Mouse (Mus musculus) liver, embryonic 14.5 days (tissue): ENCODE measurements around the gene Diaph3. TPM values are rescaled to one million over a fixed set of nuclear protein-coding genes. Genes with fewer than 3 reads are reported as not detected.

ENCODE experiments used
- ATAC-seq: fragments of 200-750 bp; cut with Nextera tagmentation; 2 replicates; pipeline ENCODE4 v1.8.0; 2017; ENCODE audit warnings: moderate number of reproducible peaks, mild to moderate bottlenecking, moderate library complexity; ENCODE audit not compliant: insufficient read depth
- DNase-seq, 3 experiments: peaks; one replicate each; pipeline ENCODE4 v3.0.0-alpha.2; 2012 to 2013; ENCODE audit warnings: low read depth in 3 of 3, low spot score in 3 of 3
- H3K27ac ChIP-seq: fragments of 300-500 bp; sonication (generic); 2 replicates; pipeline ENCODE4 v1.5.1; 2014; ENCODE audit warnings: moderate library complexity, mild to moderate bottlenecking, control low read depth, inconsistent platforms
- H3K27me3 ChIP-seq: fragments of 300-500 bp; sonication (generic); 2 replicates; pipeline ENCODE4 v1.6.1; 2014; ENCODE audit warnings: mild to moderate bottlenecking, low read length, moderate library complexity; ENCODE audit not compliant: control insufficient read depth, insufficient read depth
- H3K36me3 ChIP-seq: fragments of 300-500 bp; sonication (generic); replicated peaks from 2 replicates; pipeline ENCODE4 v1.6.1; 2014; ENCODE audit warnings: low read depth; ENCODE audit not compliant: control insufficient read depth, insufficient read depth
- H3K4me1 ChIP-seq, 2 experiments: fragments of 200-500 bp in 1 of 2; fragments of 300-500 bp in 1 of 2; sonication (generic) in 1 of 2; replicated peaks; 2 replicates each; pipeline ENCODE4 v1.6.1; 2012 to 2014; ENCODE audit warnings: antibody characterized with exemption in 1 of 2, inconsistent platforms in 1 of 2, low read length in 1 of 2; ENCODE audit not compliant: control insufficient read depth in 2 of 2, insufficient read depth in 2 of 2
- H3K4me2 ChIP-seq: fragments of 300-500 bp; sonication (generic); 2 replicates; pipeline ENCODE4 v1.6.1; 2014; ENCODE audit warnings: low read depth, mild to moderate bottlenecking, control low read depth, moderate library complexity
- H3K4me3 ChIP-seq, 2 experiments: fragments of 200-500 bp in 1 of 2; fragments of 300-500 bp in 1 of 2; sonication (generic) in 1 of 2; 2 replicates each; pipeline ENCODE4 v1.5.1; 2012 to 2014; ENCODE audit warnings: low read depth in 2 of 2, low read length in 2 of 2, mild to moderate bottlenecking in 2 of 2, control low read depth in 1 of 2, inconsistent platforms in 1 of 2, moderate library complexity in 1 of 2; ENCODE audit not compliant: insufficient read depth in 1 of 2
- H3K9ac ChIP-seq: fragments of 300-500 bp; sonication (generic); replicated peaks from 2 replicates; pipeline ENCODE4 v1.6.1; 2014; ENCODE audit warnings: mild to moderate bottlenecking, control low read depth, moderate library complexity
- H3K9me3 ChIP-seq: fragments of 300-500 bp; sonication (generic); 2 replicates; pipeline ENCODE4 v1.6.1; 2016; ENCODE audit warnings: low read length, mixed read lengths; ENCODE audit not compliant: control insufficient read depth
- CTCF ChIP-seq: IDR thresholded peaks from 2 replicates; pipeline ENCODE4 v1.5.1; 2016; ENCODE audit warnings: antibody characterized with exemption, low read depth, control low read depth
- EP300 ChIP-seq: IDR thresholded peaks from 2 replicates; pipeline ENCODE4 v1.6.1; 2016; ENCODE audit warnings: antibody characterized with exemption, low read depth
- WGBS: fragments of 180-500 bp; shearing (Covaris S2); extraction: QIAGEN DNeasy Blood & Tissue Kit; methylation state at CpG from one replicate; pipeline ENCODE4 v1.1.7; 2014; ENCODE audit not compliant: insufficient replicate concordance; 5-methylcytosine and 5-hydroxymethylcytosine counted together
- polyA plus RNA-seq, 2 experiments: library from polyadenylated mRNA; depleted of rRNA in 1 of 2; stranded (reverse) in 1 of 2; unstranded in 1 of 2; fragments of >200 nt; fragmentation: Nextera tagmentation in 1 of 2; extraction: Ambion mirVana in 1 of 2; gene quantifications; 2 replicates each; pipeline versions ENCODE4 v1.2.1 to v1.2.3; 2012 to 2014

The Diaph3 gene
- polyA plus RNA-seq, 2 experiments, result 8.9 to 15.2 TPM

DNA sequence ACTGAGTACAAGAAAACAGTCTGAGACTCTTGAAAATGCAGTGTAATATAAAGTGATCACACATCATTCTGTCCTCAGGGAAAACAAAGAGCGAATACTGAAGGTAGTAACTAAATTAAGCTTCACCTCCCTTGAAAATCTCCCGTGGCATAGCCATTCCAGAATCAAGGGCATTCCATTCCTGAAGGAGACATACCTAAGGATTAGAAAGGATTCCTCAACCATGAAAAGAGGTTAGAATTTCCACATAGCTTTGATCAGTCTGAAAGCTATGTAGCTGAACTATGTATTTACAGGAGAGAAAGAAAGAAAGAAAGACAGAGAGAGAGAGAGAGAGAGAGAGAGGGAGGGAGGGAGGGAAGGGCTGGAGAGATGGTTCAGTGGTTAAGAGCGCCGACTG lies 210.3 kb downstream of the Diaph3 start:
- TF ChIP-seq EP300, result no peak
- TF ChIP-seq CTCF, result no peak
- 87% methylated on average over 4 of the region's 4 CpGs for WGBS
- ATAC-seq, result no peak
- Histone ChIP-seq H3K9me3 (no peaks in the 10 kb centered on the region), H3K36me3 (no peaks in the 10 kb centered on the region), H3K4me1 (no peaks in the 10 kb centered on the region), H3K4me3 (no peak overlapping the region), H3K27ac (no peak overlapping the region), H3K4me2 (no peak overlapping the region), H3K9ac (no peak overlapping the region), H3K27me3 (no peaks in the 10 kb centered on the region)
- no peak for DNase-seq

DNA sequence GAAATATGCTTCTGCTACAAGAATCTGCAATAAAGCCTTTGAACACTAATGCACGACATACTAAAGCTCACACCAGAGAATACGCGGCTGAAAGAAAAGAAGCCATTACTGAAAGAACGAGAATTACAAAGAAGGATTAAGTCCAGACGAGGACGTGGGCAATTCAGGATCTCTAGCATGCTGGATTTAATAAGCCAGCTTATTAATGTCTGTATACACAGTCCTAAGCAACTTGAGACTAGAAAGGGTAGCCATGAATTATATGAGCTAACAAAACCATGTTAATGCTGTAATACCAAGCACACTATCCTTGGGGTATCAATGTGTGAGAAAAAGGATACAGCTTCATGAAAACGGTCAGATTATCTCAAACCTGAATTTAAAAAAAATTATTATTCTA lies 214.2 kb downstream of the Diaph3 start:
- no peak for DNase-seq
- TF ChIP-seq EP300, result no peak
- TF ChIP-seq CTCF, result no peak
- 86% methylated on average over 7 of the region's 7 CpGs for WGBS
- no peaks in the 10 kb centered on the region for H3K36me3 ChIP-seq
- no peak overlapping the region for H3K9ac ChIP-seq
- ATAC-seq, result no peak
- no peak overlapping the region for H3K4me2 ChIP-seq
- no peak overlapping the region for H3K4me3 ChIP-seq
- H3K4me1 ChIP-seq, result no peaks in the 10 kb centered on the region
- H3K9me3 ChIP-seq, result no peaks in the 10 kb centered on the region
- H3K27ac ChIP-seq, result no peak overlapping the region
- H3K27me3 ChIP-seq, result no peaks in the 10 kb centered on the region

DNA sequence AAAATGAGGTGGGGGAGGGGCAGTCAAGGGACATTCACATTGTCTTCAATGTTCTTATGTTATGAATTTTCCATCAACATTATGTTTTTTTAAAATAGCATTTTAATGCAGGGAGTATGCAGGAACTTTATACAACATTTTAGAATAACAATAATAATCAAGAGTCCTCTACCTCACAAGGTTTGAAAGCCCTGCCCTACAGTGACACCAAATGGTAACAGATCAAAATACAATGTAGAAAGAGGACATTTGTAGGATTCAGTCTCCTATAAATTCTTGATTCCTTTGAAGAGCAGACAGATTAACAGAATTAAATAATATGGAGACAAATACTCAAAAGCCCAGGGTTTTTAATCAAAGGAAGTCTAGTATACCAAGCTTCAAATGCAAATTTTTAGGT lies 242.1 kb downstream of the Diaph3 start:
- Histone ChIP-seq H3K4me1 (no peaks in the 10 kb centered on the region), H3K36me3 (no peaks in the 10 kb centered on the region), H3K9ac (no peak overlapping the region), H3K4me3 (no peak overlapping the region), H3K27ac (no peak overlapping the region), H3K9me3 (no peaks in the 10 kb centered on the region), H3K27me3 (no peaks in the 10 kb centered on the region), H3K4me2 (no peak overlapping the region)
- TF ChIP-seq CTCF, result no peak
- no peak for TF ChIP-seq EP300
- ATAC-seq (no peak), DNase-seq (no peak)

DNA sequence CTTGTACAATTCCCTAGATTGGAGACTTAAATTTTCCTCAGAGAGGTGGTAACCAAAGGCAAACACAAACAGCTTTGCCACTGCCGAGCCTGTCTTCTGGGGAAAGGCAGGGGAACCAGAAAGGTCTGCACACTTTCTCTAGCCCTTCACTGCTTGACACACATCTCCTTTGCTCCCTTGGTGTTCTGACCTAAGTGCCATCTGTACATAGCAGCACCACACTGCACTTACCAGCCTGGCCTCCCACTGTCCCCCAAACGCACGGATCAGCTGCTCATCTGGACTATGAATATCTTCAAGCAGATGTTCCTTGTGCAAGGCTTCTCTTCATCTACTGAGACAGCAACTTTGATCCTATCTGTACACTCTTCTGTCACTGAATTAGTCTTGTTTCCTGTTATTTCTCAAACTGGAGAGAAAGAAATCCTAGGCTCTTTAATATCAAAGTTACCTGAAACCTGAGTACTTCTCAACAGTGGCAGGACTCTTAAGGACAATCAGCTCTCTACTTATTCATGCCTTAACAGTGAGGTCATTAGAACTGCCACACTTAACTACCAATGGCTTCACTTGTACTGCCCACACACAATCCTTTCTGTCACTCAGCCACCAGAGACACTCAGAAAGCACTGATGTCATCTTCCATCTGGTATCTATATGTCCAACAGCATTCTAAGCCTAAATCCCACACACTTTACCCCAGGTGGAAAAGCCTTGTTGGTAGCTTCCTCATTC lies 251.8 kb downstream of the Diaph3 start:
- 59% methylated on average over 3 of the region's 3 CpGs for WGBS
- H3K9ac ChIP-seq, result no peak overlapping the region
- no peak overlapping the region for H3K27ac ChIP-seq
- DNase-seq (no peak), ATAC-seq (no peak)
- H3K9me3 ChIP-seq, result no peaks in the 10 kb centered on the region
- no peaks in the 10 kb centered on the region for H3K36me3 ChIP-seq
- no peaks in the 10 kb centered on the region for H3K4me1 ChIP-seq
- H3K4me2 ChIP-seq, result no peak overlapping the region
- no peaks in the 10 kb centered on the region for H3K27me3 ChIP-seq
- no peak overlapping the region for H3K4me3 ChIP-seq
- TF ChIP-seq CTCF, result no peak
- TF ChIP-seq EP300, result no peak

DNA sequence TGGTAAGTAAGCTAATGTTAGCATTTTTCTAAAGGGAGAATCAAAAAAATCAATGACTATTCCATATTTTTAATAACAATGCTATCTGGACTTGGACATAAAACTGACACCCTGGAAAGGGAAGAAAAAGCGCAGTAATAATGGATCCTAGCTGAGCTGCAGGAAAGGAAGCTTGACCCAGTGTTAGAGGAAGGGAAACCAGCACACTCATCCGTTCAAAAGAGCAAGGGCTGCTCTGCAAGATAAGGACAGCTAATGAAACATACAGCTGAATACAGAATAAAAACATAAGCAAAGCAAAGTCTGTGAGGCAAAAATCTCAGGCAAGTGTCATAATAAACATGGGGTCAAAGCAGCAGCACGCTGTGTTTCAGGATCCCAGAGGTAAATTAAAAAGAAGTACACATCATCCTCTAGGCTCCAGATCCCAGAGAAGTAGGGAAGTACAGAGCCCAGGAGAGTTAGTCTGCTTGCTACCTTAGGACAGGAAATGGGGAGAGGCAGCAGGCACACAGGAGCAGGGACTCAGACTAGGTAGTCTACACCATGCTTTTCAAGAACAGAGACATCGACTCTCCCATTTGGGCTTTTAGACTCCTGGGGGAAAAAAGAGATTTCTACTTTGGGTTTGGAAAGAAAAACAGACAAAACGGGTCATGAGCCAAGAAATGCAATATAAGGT lies 255.5 kb downstream of the Diaph3 start:
- no peak for DNase-seq
- TF ChIP-seq EP300 (no peak), CTCF (no peak)
- Histone ChIP-seq H3K9me3 (no peaks in the 10 kb centered on the region), H3K27ac (no peak overlapping the region), H3K4me3 (no peak overlapping the region), H3K27me3 (no peaks in the 10 kb centered on the region), H3K36me3 (no peaks in the 10 kb centered on the region), H3K4me2 (no peak overlapping the region), H3K4me1 (no peaks in the 10 kb centered on the region), H3K9ac (no peak overlapping the region)
- ATAC-seq, result no peak
- 48% methylated on average over 5 of the region's 5 CpGs for WGBS
